Mouse (Mus musculus) hindbrain, embryonic 12.5 days (tissue): Measurements from ENCODE around the gene Vmn2r11. TPM values are rescaled to one million over a fixed set of nuclear protein-coding genes. Genes with fewer than 3 reads are reported as not detected.
"Not testable (repeated sequence)": the region's sequence is repeated elsewhere in the genome, so short reads cannot be mapped to it uniquely, and the experiment has no call there.

Experiments used
- ATAC-seq: fragments of 200-750 bp; cut with Nextera tagmentation; 2 replicates; pipeline ENCODE4 v1.8.0; 2017; ENCODE audit warnings: moderate TSS enrichment; ENCODE audit not compliant: low FRiP score
- H3K27ac ChIP-seq: fragments of 300-500 bp; sonication (generic); 2 replicates; pipeline ENCODE4 v1.5.1; 2016; ENCODE audit warnings: mild to moderate bottlenecking
- H3K27me3 ChIP-seq: fragments of 300-500 bp; sonication (generic); 2 replicates; pipeline ENCODE4 v1.6.1; 2016; ENCODE audit warnings: mild to moderate bottlenecking
- H3K36me3 ChIP-seq: fragments of 300-500 bp; sonication (generic); 2 replicates; pipeline ENCODE4 v1.6.1; 2016; ENCODE audit warnings: mild to moderate bottlenecking
- H3K4me1 ChIP-seq: fragments of 300-500 bp; sonication (generic); 2 replicates; pipeline ENCODE4 v1.6.1; 2016
- H3K4me2 ChIP-seq: fragments of 300-500 bp; sonication (generic); replicated peaks from 2 replicates; pipeline ENCODE4 v1.6.1; 2016; ENCODE audit warnings: mild to moderate bottlenecking
- H3K4me3 ChIP-seq: fragments of 300-500 bp; sonication (generic); 2 replicates; pipeline ENCODE4 v1.5.1; 2016; ENCODE audit warnings: mild to moderate bottlenecking
- H3K9ac ChIP-seq: fragments of 300-500 bp; sonication (generic); 2 replicates; pipeline ENCODE4 v1.6.1; 2016; ENCODE audit warnings: mild to moderate bottlenecking, moderate library complexity
- H3K9me3 ChIP-seq: fragments of 300-500 bp; sonication (generic); replicated peaks from 2 replicates; pipeline ENCODE4 v1.6.1; 2016; ENCODE audit warnings: mild to moderate bottlenecking
- WGBS: fragments of 180-500 bp; shearing (Covaris S2); methylation state at CpG from one replicate; pipeline ENCODE4 v1.1.7; 2016; 5-methylcytosine and 5-hydroxymethylcytosine counted together
- polyA plus RNA-seq: library from polyadenylated mRNA; unstranded; fragments of >200 nt; fragmentation: Nextera tagmentation; extraction: Ambion mirVana; gene quantifications from 2 replicates; pipeline ENCODE4 v1.2.1, GENCODE M21; 2016

The Vmn2r11 gene
- polyA plus RNA-seq, result not detected in 2 replicates

DNA sequence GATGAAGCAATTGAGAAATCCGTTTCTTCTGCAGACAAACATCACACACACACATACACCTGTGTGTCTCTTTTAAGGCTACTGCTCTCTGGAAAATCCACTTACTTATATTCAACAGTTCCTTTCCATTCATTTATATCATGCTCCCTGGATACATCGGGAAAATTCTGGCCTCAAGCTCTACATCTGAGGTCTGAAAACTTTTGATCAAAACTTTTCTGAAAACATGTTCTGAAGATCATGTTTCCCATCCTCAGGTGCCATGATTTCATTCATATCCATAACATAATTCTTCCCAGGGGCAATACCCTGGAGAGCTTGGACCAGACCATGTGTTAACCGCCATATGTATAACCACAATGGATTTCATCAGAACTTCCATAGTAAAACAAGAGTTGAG is at the start of gene Vmn2r11:
Gene Vmn2r11 (minus strand): TSS at position 101 of the 400 bp plus-strand sequence.
- H3K36me3 ChIP-seq, H3K4me1 ChIP-seq, H3K27me3 ChIP-seq, H3K4me2 ChIP-seq, H3K27ac ChIP-seq, H3K9ac ChIP-seq, H3K4me3 ChIP-seq, ATAC-seq: not testable (repeated sequence)
- H3K9me3 ChIP-seq, result peaks cover 16% of the 10 kb centered on the region
- WGBS, result 82% methylated on average over 3 of the region's 3 CpGs

DNA sequence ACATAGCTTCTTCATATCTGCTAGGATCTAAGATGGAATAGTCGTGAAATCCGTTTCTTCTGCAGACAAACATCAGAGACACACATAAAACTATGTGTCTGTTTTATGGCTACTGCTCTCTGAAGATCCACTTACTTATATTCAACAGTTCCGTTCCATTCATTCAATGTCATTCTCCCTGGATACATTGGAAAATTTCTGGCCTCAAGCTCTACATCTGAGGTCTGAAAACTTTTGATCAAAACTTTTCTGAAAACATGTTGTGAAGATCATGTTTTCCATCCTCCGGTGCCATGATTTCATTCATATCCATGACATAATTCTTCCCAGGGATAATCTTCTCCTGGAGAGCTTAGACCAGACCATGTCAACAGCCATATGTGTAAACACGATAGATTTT is 38.5 kb upstream of the Vmn2r11 start, which contains the start of gene Vmn2r12:
Gene Vmn2r12 (minus strand): TSS at position 101 of the 400 bp plus-strand sequence.
- not testable (repeated sequence) for H3K27me3 ChIP-seq, H3K4me3 ChIP-seq, ATAC-seq, H3K4me2 ChIP-seq, H3K9me3 ChIP-seq, H3K4me1 ChIP-seq, H3K27ac ChIP-seq, H3K9ac ChIP-seq, H3K36me3 ChIP-seq
- WGBS, result 91% methylated on average over 5 of the region's 5 CpGs

DNA sequence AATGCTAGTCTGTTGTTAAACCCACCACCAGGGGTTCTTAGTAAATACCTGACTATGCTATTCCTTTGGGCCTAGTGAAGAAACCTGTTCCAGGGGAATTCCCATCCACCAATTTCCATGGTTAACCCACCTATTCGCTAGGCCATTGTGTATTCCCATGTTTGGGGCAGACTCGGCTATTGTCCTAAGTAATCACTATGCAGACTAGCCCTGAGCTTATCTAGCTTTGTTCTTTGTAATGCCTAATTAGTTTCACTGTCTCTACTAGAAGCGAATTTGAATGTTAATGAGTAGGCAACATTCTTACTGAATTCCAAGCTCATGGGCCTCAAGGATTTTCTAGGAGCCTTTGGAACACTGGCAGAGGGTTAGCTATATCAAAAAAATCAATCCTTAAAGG is 37.1 kb upstream of the Vmn2r11 start:
- H3K27me3 ChIP-seq, H3K36me3 ChIP-seq, H3K4me1 ChIP-seq, ATAC-seq, H3K4me2 ChIP-seq, H3K27ac ChIP-seq, H3K4me3 ChIP-seq, H3K9ac ChIP-seq, H3K9me3 ChIP-seq: not testable (repeated sequence)
- 81% methylated on average over 3 of the region's 3 CpGs for WGBS

DNA sequence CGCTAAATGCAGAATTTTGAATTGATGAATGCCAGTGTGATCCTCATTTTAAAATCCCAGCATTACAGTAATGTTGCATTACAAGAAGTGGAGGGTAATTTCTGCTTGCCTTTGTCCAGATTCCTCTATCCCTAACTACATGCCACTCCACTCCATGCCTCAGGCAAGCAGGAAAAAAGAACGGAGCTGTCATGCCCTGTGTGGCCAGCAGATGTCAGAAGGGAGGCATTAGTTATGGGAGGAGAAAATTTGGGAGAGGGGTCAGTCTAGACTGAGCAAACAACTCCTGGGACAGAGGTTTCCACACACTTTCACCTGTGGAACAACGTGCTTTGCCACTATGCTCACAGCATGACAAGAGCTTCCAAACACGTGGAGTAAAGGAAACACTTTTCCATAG is 12.6 kb upstream of the Vmn2r11 start:
- not testable (repeated sequence) for H3K27me3 ChIP-seq, H3K9ac ChIP-seq, H3K27ac ChIP-seq, H3K4me1 ChIP-seq, H3K9me3 ChIP-seq, ATAC-seq, H3K36me3 ChIP-seq, H3K4me2 ChIP-seq, H3K4me3 ChIP-seq
- WGBS, result 43% methylated on average over 4 of the region's 4 CpGs

DNA sequence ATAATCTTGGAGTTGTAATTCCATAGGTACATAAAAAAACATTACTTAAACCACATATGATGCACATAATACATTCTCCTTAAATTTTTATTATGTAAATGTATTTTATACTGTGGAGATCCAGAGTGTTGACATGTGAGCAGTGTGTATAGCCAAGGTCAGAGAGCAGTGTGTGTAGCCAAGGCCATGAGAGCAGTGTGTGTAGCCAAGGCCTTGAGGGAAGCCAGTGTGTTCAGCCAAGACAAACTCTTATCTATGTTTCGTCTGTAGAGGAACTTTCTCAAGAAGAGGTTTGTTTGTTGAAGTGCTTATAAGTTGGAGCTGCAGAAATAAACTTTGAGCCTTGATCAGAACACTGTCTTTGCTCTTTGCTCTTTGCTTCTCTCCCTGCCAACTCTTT is 4.1 kb downstream of the Vmn2r11 start:
- Histone ChIP-seq H3K9ac (no peak overlapping the region), H3K27ac (no peak overlapping the region), H3K27me3 (no peaks in the 10 kb centered on the region), H3K4me3 (no peak overlapping the region), H3K9me3 (peaks cover 11% of the 10 kb centered on the region), H3K36me3 (no peaks in the 10 kb centered on the region), H3K4me1 (no peaks in the 10 kb centered on the region), H3K4me2 (no peak overlapping the region)
- WGBS, result 92% methylated on average over 1 of the region's 1 CpGs
- ATAC-seq, result no peak

DNA sequence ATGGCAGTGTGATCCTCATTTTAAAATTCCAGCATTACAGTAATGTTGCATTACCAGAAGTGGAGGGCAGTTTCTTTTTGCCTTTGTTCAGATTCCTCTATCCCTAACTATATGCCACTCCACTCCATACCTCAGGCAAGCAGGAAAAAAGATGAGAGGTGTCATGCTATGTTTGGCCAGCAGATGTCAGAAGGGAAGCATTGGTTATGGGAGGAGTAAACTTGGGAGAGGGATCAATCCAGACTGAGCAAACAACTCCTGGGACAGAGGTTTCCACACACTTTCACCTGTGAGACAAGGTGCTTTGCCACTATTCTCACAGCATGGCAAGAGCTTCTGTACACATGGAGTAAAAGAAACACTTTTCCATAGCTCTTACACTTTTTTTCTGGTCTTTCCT is 26.8 kb downstream of the Vmn2r11 start:
- H3K27me3 ChIP-seq, result no peaks in the 10 kb centered on the region
- H3K27ac ChIP-seq, result no peak overlapping the region
- ATAC-seq, result no peak
- peaks cover 7% of the 10 kb centered on the region; the same call in 1 of the 2 replicates for H3K9me3 ChIP-seq
- H3K4me3 ChIP-seq, result no peak overlapping the region
- no peak overlapping the region for H3K4me2 ChIP-seq
- no peak overlapping the region for H3K9ac ChIP-seq
- no peaks in the 10 kb centered on the region for H3K4me1 ChIP-seq
- no peaks in the 10 kb centered on the region for H3K36me3 ChIP-seq

DNA sequence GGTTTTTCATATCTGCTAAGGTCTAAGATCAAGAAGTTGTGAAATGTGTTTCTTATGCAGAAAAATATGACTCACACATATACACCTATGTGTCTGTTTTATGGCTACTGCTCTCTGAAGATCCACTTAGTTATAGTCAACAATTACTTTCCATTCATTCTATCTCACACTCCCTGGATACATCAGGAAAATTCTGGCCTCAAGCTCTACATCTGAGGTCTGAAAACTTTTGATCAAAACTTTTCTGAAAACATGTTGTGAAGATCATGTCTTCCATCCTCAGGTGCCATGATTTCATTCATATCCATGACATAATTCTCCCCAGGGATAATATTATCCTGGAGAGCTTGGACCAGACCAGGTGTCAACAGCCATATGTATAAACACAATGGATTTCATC is 52.9 kb downstream of the Vmn2r11 start, which contains the start of gene Vmn2r10:
Gene Vmn2r10 (minus strand): TSS at position 101 of the 400 bp plus-strand sequence.
- not testable (repeated sequence) for H3K27ac ChIP-seq, H3K9me3 ChIP-seq, ATAC-seq, H3K4me1 ChIP-seq, H3K4me3 ChIP-seq, H3K36me3 ChIP-seq, H3K4me2 ChIP-seq, H3K27me3 ChIP-seq, H3K9ac ChIP-seq

Other genes with a start within 250 kb of the Vmn2r11 start
- not detected in 2 replicates for gene Vmn2r9, start 207.0 kb downstream of the Vmn2r11 start, polyA plus RNA-seq
- gene Vmn2r10, start 53.0 kb downstream of the Vmn2r11 start, polyA plus RNA-seq, result not detected in 2 replicates
- gene Vmn2r12, start 38.4 kb upstream of the Vmn2r11 start, polyA plus RNA-seq, result not detected in 2 replicates
- not detected in 2 replicates for gene Vmn2r13, start 132.6 kb upstream of the Vmn2r11 start, polyA plus RNA-seq
- not detected in 2 replicates for gene Vmn2r14, start 165.1 kb upstream of the Vmn2r11 start, polyA plus RNA-seq
- gene Vmn2r15, start 238.1 kb upstream of the Vmn2r11 start, polyA plus RNA-seq, result not detected in 2 replicates